Mouse (Mus musculus) skeletal muscle tissue, postnatal 0 days (tissue): ENCODE measurements around the gene Cuta. TPM values are rescaled to one million over a fixed set of nuclear protein-coding genes. Genes with fewer than 3 reads are reported as not detected.

Experiments
- microRNA-seq, 2 experiments: library from miRNA; unstranded; fragments of <30 nt; microRNA quantifications; one replicate each; pipeline ENCODE4; 2016
- polyA plus RNA-seq: library from polyadenylated mRNA; unstranded; fragments of >200 nt; fragmentation: Nextera tagmentation; extraction: Ambion mirVana; gene quantifications from 2 replicates; pipeline ENCODE4 v1.2.1, GENCODE M21; 2015

Cuta gene
- polyA plus RNA-seq, result 127 and 139 TPM in 2 replicates

GRCm38 (mm10) chr17:26939178-26939972 lies at the start of gene Cuta:
TSS of gene Cuta (minus strand) at chr17:26939569.

GRCm38 (mm10) chr17:26972703-26973574 lies 33.6 kb upstream of the Cuta start, which contains the start of gene Zbtb9:
TSS of gene Zbtb9 (plus strand) at chr17:26973167.

GRCm38 (mm10) chr17:26941031-26941789 lies 1.8 kb upstream of the Cuta start, which contains the start of gene Syngap1:
TSS of gene Syngap1 (plus strand) at chr17:26941253.

DNA sequence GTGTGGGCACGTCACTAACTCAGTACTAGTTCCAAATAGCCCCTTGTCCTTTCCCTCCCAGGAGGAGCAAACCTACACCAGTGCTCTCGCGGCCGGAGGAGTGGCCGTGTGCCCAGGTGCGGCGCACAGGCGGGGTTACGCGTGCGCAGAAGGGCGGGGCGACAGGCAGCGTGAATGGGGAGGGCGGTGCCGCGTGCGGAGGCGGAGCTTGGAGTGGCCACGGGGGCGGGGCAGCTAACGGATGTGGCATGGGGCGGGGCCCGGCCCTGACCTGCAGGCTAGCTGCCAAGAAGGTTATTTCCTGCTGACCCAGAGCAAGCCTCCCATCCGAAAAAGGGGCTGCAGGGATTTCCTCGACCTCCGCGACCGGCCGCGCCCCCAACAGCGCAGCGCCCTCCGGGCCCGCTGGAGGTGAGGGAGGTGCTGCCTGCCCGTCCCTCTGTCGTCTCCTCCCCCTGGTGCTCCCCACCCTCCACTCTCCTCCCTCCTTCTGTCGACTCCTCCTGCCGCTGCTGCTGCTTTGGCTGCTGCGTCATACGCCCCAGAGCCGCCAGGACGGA lies 6.5 kb downstream of the Cuta start, which contains the start of gene Phf1:
Gene Phf1 (plus strand): TSS at position 214 of the 560 bp plus-strand sequence.

GRCm38 (mm10) chr17:26916711-26917482 lies 22.5 kb downstream of the Cuta start, which contains the start of gene Kifc5b:
TSS of gene Kifc5b (plus strand) at chr17:26917091.

Small RNA genes within 50 kb of the gene (microRNA-seq; reads per million reads assigned to microRNA genes)
- gene Gm27775 (0 reads per million in 2 experiments), gene Mir3083 (0.30 to 0.42 reads per million in 2 experiments), gene Mir6968 (0.61 to 1.1 reads per million in 2 experiments)

Other genes with a start within 250 kb of the Cuta start
- gene Crebrf, start 223.9 kb downstream of the Cuta start, polyA plus RNA-seq, result 5.7 and 6.5 TPM in 2 replicates
- gene Bnip1, start 158.5 kb downstream of the Cuta start, polyA plus RNA-seq, result 34.3 and 36.4 TPM in 2 replicates
- not detected in 2 replicates for gene Nkx2-5, start 94.6 kb downstream of the Cuta start, polyA plus RNA-seq
- gene Kifc5b, start 22.5 kb downstream of the Cuta start, polyA plus RNA-seq, result 1.1 and 1.4 TPM in 2 replicates
- 5.7 and 6.1 TPM in 2 replicates for gene Phf1, start 6.5 kb downstream of the Cuta start, polyA plus RNA-seq
- gene Syngap1, start 1.7 kb upstream of the Cuta start, polyA plus RNA-seq, result 0.42 and 0.84 TPM in 2 replicates
- gene Zbtb9, start 33.6 kb upstream of the Cuta start, polyA plus RNA-seq, result 3.6 and 5.1 TPM in 2 replicates
- 2.6 and 2.7 TPM in 2 replicates for gene Bak1, start 89.4 kb upstream of the Cuta start, polyA plus RNA-seq
- 1.1 TPM in 2 replicates for gene Itpr3, start 117.7 kb upstream of the Cuta start, polyA plus RNA-seq
- gene Uqcc2, start 194.3 kb upstream of the Cuta start, polyA plus RNA-seq, result 390 and 413 TPM in 2 replicates
- gene Ip6k3, start 228.2 kb upstream of the Cuta start, polyA plus RNA-seq, result 33.5 and 35.6 TPM in 2 replicates